Mouse (Mus musculus) spleen, adult 2 months (tissue): ENCODE results near the gene Cd96.

Experiments
- CTCF ChIP-seq: fragments of 200-500 bp; IDR thresholded peaks from 2 replicates; pipeline ENCODE4 v1.5.1; 2011; ENCODE audit warnings: mild to moderate bottlenecking, inconsistent platforms; ENCODE audit not compliant: insufficient read depth, insufficient read length, insufficient replicate concordance; ENCODE audit errors: extremely low read depth
- POLR2A ChIP-seq: fragments of 200-500 bp; IDR thresholded peaks from 2 replicates; pipeline ENCODE4 v1.6.1; 2011; ENCODE audit warnings: low read depth, low read length, inconsistent platforms

GRCm38 (mm10) chr16:45986236-45986635, 133.8 kb downstream of the Cd96 start:
- TF ChIP-seq CTCF, result no peak
- no peak for TF ChIP-seq POLR2A
